Mouse (Mus musculus): Measurements from ENCODE around the gene Ydjc. TPM values are rescaled to one million over a fixed set of nuclear protein-coding genes. Genes with fewer than 3 reads are reported as not detected.

Gene Ydjc
- polyA plus RNA-seq, 1 experiment from 2014 or later: 44.3 TPM

GRCm38 (mm10) chr16:17201977-17202376 lies 57.6 kb downstream of the Ydjc start:
- Histone ChIP-seq H3K9me3 (no peaks in the 10 kb centered on the region), H3K4me3 (no peak overlapping the region), H3K9ac (no peak overlapping the region), H3K4me2 (no peak overlapping the region), H3K36me3 (no peaks in the 10 kb centered on the region), H3K4me1 (replicated peaks) (peaks cover 17% of the 10 kb centered on the region), H3K27me3 (no peaks in the 10 kb centered on the region), H3K27ac (replicated peaks) (0 out of 2 replicates have a peak overlapping the region, but pooled peaks have one; percentile 84)
- peak; percentile 33; the same call in 1 of the 2 replicates for ATAC-seq (ENCODE audit: low FRiP score, low read depth)
- 57% methylated on average over 2 of the region's 2 CpGs for WGBS

DNA sequence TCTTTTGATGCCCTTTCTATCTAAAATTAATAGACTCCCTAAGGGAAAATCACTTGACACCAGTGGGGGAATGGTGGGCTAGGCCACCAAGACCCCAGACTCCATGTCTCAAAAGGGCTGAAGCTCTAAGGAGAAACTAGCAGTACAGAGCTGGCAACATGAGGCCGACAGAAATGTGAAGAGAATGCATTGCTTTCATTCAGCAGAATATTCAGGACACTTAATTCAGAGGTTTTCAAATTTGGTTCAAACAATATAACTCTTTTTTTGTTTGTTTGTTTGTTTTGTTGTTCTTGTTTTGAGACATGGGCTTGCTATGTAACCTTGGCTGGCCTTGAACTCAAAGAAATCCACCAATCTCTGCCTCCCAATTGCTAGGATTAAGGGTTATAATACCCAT lies 58.1 kb downstream of the Ydjc start, which contains the start of gene Ube2l3:
Gene Ube2l3 (minus strand): TSS at position 101 of the 400 bp plus-strand sequence.
- Histone ChIP-seq H3K4me1 (replicated peaks) (peaks cover 17% of the 10 kb centered on the region), H3K4me3 (peak within 1 kb of the TSS; percentile 96), H3K9ac (peak within 1 kb of the TSS; percentile 97; the same call in 1 of the 2 replicates), H3K4me2 (peak within 1 kb of the TSS; percentile 76), H3K9me3 (no peaks in the 10 kb centered on the region), H3K36me3 (no peaks in the 10 kb centered on the region), H3K27ac (replicated peaks) (peak within 1 kb of the TSS; percentile 84), H3K27me3 (no peaks in the 10 kb centered on the region)
- WGBS: 92% methylated on average over 1 of the region's 1 CpGs
- no peak for ATAC-seq (ENCODE audit: low FRiP score, low read depth)

GRCm38 (mm10) chr16:17204990-17205389 lies 60.6 kb downstream of the Ydjc start:
- H3K27me3 ChIP-seq: no peaks in the 10 kb centered on the region
- no peaks in the 10 kb centered on the region for H3K36me3 ChIP-seq
- H3K4me3 ChIP-seq: no peak overlapping the region
- peaks cover 25% of the 10 kb centered on the region for H3K4me1 ChIP-seq (replicated peaks)
- no peak overlapping the region for H3K4me2 ChIP-seq
- WGBS: 4% methylated on average over 6 of the region's 6 CpGs
- H3K27ac ChIP-seq (replicated peaks): no peak overlapping the region
- no peaks in the 10 kb centered on the region for H3K9me3 ChIP-seq
- ATAC-seq (ENCODE audit: low FRiP score, low read depth): no peak
- H3K9ac ChIP-seq: no peak overlapping the region

DNA sequence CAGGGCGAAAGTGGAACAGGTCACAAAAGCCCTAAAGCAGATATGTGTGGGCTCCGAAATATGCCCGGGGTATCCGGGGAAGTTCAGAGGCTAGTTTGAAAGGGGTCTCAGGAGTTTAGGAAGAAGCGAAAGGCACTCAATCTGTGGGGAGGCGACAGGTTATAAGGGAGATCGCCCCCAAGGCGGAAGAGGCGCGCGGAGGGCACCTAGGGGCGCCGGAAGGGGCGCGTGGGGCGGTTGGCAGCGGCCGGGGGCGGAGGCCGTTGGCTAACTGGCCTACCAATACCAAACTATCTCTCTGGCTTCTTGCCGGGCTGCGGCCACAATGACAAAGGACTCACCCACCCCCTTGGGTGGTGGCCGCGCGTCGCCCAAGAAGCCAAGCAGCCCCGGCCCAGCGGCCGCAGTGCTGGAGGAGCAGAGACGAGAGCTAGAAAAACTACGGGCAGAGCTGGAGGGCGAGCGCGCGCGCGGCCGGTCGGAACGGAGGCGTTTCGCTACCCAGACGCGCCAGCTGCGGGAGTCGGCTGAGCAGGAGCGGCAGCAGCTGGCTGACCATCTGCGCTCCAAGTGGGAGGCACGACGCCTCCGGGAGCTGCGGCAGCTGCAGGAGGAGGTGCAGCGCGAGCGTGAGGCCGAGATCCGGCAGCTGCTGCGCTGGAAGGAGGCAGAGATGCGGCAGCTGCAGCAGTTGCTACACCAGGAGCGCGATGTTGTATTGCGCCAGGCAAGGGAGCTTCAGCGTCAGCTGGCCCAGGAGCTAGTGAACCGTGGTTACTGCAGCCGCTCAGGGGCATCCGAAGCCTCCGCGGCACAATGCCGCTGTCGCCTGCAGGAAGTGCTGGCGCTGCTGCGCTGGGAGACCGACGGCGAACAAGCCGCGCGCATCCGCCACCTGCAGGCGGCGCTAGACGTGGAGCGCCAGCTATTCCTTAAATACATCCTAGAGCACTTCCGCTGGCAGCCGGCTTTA lies 64.3 kb downstream of the Ydjc start, which contains the start of gene Rimbp3:
Gene Rimbp3 (plus strand): TSS at position 215 of the 973 bp plus-strand sequence.
- Histone ChIP-seq H3K4me2 (peak within 1 kb of the TSS; percentile 98), H3K27ac (replicated peaks) (peak within 1 kb of the TSS; percentile 87), H3K27me3 (no peaks in the 10 kb centered on the region), H3K9me3 (no peaks in the 10 kb centered on the region), H3K9ac (peak within 1 kb of the TSS; percentile 75), H3K4me3 (peak within 1 kb of the TSS; percentile 70), H3K36me3 (no peaks in the 10 kb centered on the region), H3K4me1 (replicated peaks) (peaks cover 30% of the 10 kb centered on the region)
- ATAC-seq (ENCODE audit: low FRiP score, low read depth): peak; percentile 90
- under 1% methylated on average over 85 of the region's 85 CpGs for WGBS

DNA sequence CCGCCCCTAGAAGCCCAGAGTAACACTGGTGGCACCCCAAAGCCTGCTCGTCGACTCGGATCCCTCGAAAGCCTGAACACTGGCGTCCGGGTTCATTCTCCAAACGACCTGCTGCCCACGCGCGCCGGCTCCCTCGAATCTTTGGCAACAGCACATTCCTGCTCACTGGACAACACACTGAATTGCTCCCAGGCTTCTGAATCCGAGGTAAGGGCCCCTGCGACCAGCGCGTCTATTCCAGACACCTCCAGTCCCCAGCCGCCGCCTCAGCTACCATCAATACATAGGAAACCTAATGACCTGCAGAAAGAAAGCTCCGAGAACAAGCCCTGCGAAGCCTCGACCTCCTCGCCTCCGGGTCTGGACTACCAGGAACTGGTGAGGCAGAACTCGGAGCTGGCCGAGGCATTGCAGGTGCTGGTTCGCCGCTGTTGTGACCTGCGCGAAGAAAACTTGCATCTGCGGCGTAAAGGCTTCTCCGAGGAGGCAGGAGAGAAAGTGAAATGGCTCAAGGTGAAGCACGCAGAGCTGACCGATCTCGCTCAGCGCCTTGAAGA lies 65.1 kb downstream of the Ydjc start:
- Histone ChIP-seq H3K36me3 (no peaks in the 10 kb centered on the region), H3K4me1 (replicated peaks) (peaks cover 30% of the 10 kb centered on the region), H3K27me3 (no peaks in the 10 kb centered on the region), H3K9me3 (no peaks in the 10 kb centered on the region), H3K4me2 (peak overlapping the region; percentile 98), H3K9ac (peak overlapping the region; percentile 75), H3K4me3 (peak overlapping the region; percentile 70), H3K27ac (replicated peaks) (peak overlapping the region; percentile 87)
- WGBS: under 1% methylated on average over 37 of the region's 37 CpGs
- ATAC-seq (ENCODE audit: low FRiP score, low read depth): no peak

MicroRNA genes within 50 kb of the gene (microRNA counts, 519-probe panel; counts per million panel counts)
- microRNA mmu-miR-130b (3,784 counts per million, percentile 80 among the panel's probes with 10 or more counts), microRNA mmu-miR-301b (3,227 counts per million, percentile 65 among the panel's probes with 10 or more counts)

Small RNA genes lying within 50 kb of the gene (microRNA-seq; reads per million reads assigned to microRNA genes)
- 4,253 reads per million, percentile 90 among the genes with 10 or more reads in this experiment for gene Mir130b
- gene Mir301b: 115 reads per million, percentile 53 among the genes with 10 or more reads in this experiment

Other genes with a start within 250 kb of the Ydjc start
- 26.7 and 27.6 TPM in 2 replicates for gene Ppm1f, start 248.2 kb upstream of the Ydjc start, polyA plus RNA-seq (2015; fragmentation: Nextera tagmentation; extraction: Ambion mirVana)
- gene Mapk1, start 161.2 kb upstream of the Ydjc start, polyA plus RNA-seq (2015; fragmentation: Nextera tagmentation; extraction: Ambion mirVana): 187 and 189 TPM in 2 replicates
- 120 and 131 TPM in 2 replicates for gene Ypel1, start 74.9 kb upstream of the Ydjc start, polyA plus RNA-seq (2015; fragmentation: Nextera tagmentation; extraction: Ambion mirVana)
- gene Ppil2, start 33.4 kb upstream of the Ydjc start, polyA plus RNA-seq (2015; fragmentation: Nextera tagmentation; extraction: Ambion mirVana): 142 and 148 TPM in 2 replicates
- gene 2610318N02Rik, start 19.5 kb upstream of the Ydjc start, polyA plus RNA-seq (2015; fragmentation: Nextera tagmentation; extraction: Ambion mirVana): 12.4 and 18.7 TPM in 2 replicates
- gene Sdf2l1, start 12.2 kb upstream of the Ydjc start, polyA plus RNA-seq (2015; fragmentation: Nextera tagmentation; extraction: Ambion mirVana): 37.4 and 38.3 TPM in 2 replicates
- 3.4 and 4.1 TPM in 2 replicates for gene Ccdc116, start 2.6 kb downstream of the Ydjc start, polyA plus RNA-seq (2015; fragmentation: Nextera tagmentation; extraction: Ambion mirVana)
- 281 and 286 TPM in 2 replicates for gene Ube2l3, start 58.0 kb downstream of the Ydjc start, polyA plus RNA-seq (2015; fragmentation: Nextera tagmentation; extraction: Ambion mirVana)
- 1.8 and 1.9 TPM in 2 replicates for gene Rimbp3, start 64.0 kb downstream of the Ydjc start, polyA plus RNA-seq (2015; fragmentation: Nextera tagmentation; extraction: Ambion mirVana)
- gene Hic2, start 89.0 kb downstream of the Ydjc start, polyA plus RNA-seq (2015; fragmentation: Nextera tagmentation; extraction: Ambion mirVana): 7.3 and 7.5 TPM in 2 replicates
- 75.2 and 81.9 TPM in 2 replicates for gene Tmem191c, start 131.5 kb downstream of the Ydjc start, polyA plus RNA-seq (2015; fragmentation: Nextera tagmentation; extraction: Ambion mirVana)
- 3.6 and 4.4 TPM in 2 replicates for gene Serpind1, start 186.8 kb downstream of the Ydjc start, polyA plus RNA-seq (2015; fragmentation: Nextera tagmentation; extraction: Ambion mirVana)

Data from hindbrain, embryonic 15.5 days (tissue).